Mouse (Mus musculus): ENCODE data around the gene Schip1. TPM values are rescaled to one million over a fixed set of nuclear protein-coding genes. Genes with fewer than 3 reads are reported as not detected.

The Schip1 gene
- polyA plus RNA-seq, 1 experiment from 2014 or later, result 29.7 TPM

DNA sequence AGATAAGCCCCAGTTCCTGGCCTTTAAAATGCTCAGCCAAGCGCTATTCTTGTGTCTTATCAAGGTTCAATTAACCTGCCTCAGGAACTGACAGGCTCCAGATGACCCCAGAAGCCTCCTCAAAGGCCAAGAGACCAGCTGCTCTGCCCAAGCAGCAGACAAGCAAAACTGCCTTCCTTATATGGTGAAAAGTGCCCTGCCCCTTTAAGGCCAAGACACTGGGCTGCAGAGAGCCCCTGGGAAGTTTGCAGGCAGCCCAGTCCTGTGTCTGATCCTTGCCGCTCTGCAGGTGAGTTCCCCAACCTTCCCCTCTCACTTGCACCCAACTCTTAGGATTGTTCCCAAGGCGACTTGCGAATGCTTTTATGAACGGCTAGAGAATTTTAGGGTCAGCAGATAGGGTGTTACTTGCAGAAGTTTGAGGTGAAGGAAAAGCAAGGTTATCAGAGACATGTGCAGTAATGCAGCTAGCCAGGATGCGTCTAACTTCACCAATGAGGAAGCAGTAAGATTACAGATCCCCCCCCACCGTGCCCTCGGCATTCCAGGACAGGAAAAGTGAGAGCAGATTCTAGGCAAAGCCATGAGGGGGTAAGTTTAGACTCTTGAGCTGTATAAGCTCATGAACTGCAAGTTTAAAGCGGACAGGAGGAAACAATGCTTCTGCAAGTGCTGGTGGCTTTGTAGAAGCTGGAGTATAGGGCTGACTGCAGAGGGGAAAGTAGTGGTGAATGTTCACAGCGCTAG lies 403.5 kb downstream of the Schip1 start:
- H3K27ac ChIP-seq (ENCODE audit: low read length), result peak overlapping the region; percentile 72
- H3K9ac ChIP-seq (ENCODE audit: low read depth, low read length), result peak overlapping the region; percentile 50
- peaks cover 8% of the 10 kb centered on the region; the same call in 1 of the 2 replicates for H3K4me1 ChIP-seq (ENCODE audit: control insufficient read depth, insufficient read depth, low read length)
- peak overlapping the region; percentile 50 for H3K4me2 ChIP-seq (ENCODE audit: low read depth, low read length)
- 5% methylated on average over 10 of the region's 10 CpGs for WGBS
- no peaks in the 10 kb centered on the region for H3K36me3 ChIP-seq (ENCODE audit: control insufficient read depth, insufficient read depth, low read length)
- no peaks in the 10 kb centered on the region for H3K9me3 ChIP-seq (ENCODE audit: control insufficient read depth, low read length)
- H3K4me3 ChIP-seq (ENCODE audit: low read length), result peak overlapping the region; percentile 44
- peak; percentile 89 for ATAC-seq
- H3K27me3 ChIP-seq (replicated peaks; ENCODE audit: control insufficient read depth, insufficient read depth, low read length), result no peaks in the 10 kb centered on the region

DNA sequence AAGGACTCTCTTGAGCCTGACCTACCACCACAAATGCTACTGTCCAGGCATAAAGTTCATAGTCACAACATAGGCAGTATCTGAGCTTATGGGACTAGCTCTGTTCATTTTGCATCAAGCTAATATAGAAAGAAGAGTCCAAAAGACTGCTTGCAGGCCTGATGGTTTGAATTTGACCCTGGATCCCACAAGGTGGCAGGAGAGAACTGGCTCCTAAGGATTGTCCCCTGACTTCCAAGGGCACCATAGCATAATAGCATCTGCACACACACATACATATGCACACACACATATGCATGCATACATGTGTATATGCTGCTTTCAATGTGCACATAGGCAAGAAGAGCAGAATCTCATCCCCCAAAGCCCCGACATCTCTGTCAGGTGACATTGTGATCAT lies 405.0 kb downstream of the Schip1 start:
- Histone ChIP-seq H3K4me3 (ENCODE audit: low read length) (no peak overlapping the region), H3K4me1 (ENCODE audit: control insufficient read depth, insufficient read depth, low read length) (peaks cover 8% of the 10 kb centered on the region; the same call in 1 of the 2 replicates), H3K9me3 (ENCODE audit: control insufficient read depth, low read length) (no peaks in the 10 kb centered on the region), H3K36me3 (ENCODE audit: control insufficient read depth, insufficient read depth, low read length) (no peaks in the 10 kb centered on the region), H3K27me3 (replicated peaks; ENCODE audit: control insufficient read depth, insufficient read depth, low read length) (no peaks in the 10 kb centered on the region), H3K9ac (ENCODE audit: low read depth, low read length) (no peak overlapping the region), H3K27ac (ENCODE audit: low read length) (no peak overlapping the region), H3K4me2 (ENCODE audit: low read depth, low read length) (no peak overlapping the region)
- WGBS, result 72% methylated on average over 1 of the region's 1 CpGs
- no peak for ATAC-seq

DNA sequence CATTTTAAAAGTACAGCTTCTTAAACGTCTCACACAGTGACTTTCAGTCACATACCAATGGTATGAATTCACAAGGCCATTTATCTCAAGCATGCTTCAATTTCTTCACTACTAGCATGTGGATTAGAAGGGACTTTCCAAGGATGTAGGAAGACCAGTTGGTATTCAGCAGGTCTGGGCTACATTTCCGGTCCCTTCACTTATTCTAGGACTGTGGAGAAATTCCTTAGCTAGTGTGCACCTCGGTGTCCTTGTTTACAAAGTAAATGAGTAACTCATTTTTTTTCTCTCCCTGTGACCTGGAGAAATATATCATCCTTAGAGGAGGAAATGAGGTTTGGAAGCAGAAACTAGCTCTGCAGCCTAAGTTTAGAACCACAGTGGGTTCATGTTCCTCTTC lies 405.5 kb downstream of the Schip1 start:
- Histone ChIP-seq H3K9me3 (ENCODE audit: control insufficient read depth, low read length) (no peaks in the 10 kb centered on the region), H3K36me3 (ENCODE audit: control insufficient read depth, insufficient read depth, low read length) (no peaks in the 10 kb centered on the region), H3K9ac (ENCODE audit: low read depth, low read length) (no peak overlapping the region), H3K4me2 (ENCODE audit: low read depth, low read length) (no peak overlapping the region), H3K4me3 (ENCODE audit: low read length) (no peak overlapping the region), H3K27ac (ENCODE audit: low read length) (peak overlapping the region; percentile 20; the same call in 1 of the 2 replicates), H3K27me3 (replicated peaks; ENCODE audit: control insufficient read depth, insufficient read depth, low read length) (no peaks in the 10 kb centered on the region), H3K4me1 (ENCODE audit: control insufficient read depth, insufficient read depth, low read length) (peaks cover 8% of the 10 kb centered on the region; the same call in 1 of the 2 replicates)
- WGBS, result 29% methylated on average over 3 of the region's 3 CpGs
- no peak for ATAC-seq

DNA sequence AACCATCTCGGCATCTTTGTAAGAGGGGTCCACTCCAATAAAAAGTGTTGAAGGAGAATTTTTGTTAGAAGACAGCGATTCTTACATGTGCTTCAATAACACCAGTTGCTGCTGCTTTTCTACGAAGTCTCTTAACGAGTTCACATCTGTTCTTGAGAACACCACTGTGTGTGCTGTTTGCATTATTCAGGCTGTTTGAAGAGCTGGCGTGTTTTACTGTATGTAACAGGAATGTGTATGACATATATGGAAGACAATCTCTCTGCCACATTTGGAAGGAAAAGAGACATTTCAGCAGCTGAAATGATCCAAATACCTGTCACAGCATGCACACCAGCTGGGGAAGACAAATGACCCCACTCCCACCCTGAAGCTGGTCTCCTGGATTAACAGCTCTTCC lies 406.0 kb downstream of the Schip1 start:
- ATAC-seq, result no peak
- Histone ChIP-seq H3K4me2 (ENCODE audit: low read depth, low read length) (no peak overlapping the region), H3K9ac (ENCODE audit: low read depth, low read length) (no peak overlapping the region), H3K4me1 (ENCODE audit: control insufficient read depth, insufficient read depth, low read length) (peaks cover 8% of the 10 kb centered on the region; the same call in 1 of the 2 replicates), H3K36me3 (ENCODE audit: control insufficient read depth, insufficient read depth, low read length) (no peaks in the 10 kb centered on the region), H3K27ac (ENCODE audit: low read length) (peak overlapping the region; percentile 20; the same call in 1 of the 2 replicates), H3K4me3 (ENCODE audit: low read length) (no peak overlapping the region), H3K9me3 (ENCODE audit: control insufficient read depth, low read length) (no peaks in the 10 kb centered on the region), H3K27me3 (replicated peaks; ENCODE audit: control insufficient read depth, insufficient read depth, low read length) (no peaks in the 10 kb centered on the region)
- 46% methylated on average over 5 of the region's 5 CpGs for WGBS

DNA sequence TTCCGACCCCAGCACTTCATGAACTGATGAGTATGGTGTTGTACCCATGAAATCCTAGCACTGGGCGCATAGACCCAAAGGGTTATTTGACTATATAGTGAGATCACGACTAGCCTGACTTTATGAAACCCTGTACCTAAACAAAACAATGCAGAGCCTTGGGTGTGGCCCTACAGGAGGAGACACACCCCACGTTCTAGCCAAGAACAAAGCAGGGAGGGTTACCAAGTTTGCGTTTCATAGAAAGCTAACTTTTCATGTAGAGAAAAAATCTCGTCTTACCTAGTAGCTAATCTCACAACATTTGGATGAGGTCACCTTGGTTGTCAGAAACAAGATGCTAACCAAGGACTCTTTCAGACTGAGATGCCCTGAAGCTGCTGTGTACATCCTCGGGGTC lies 411.7 kb downstream of the Schip1 start:
- H3K4me1 ChIP-seq (ENCODE audit: control insufficient read depth, insufficient read depth, low read length), result no peaks in the 10 kb centered on the region
- H3K4me3 ChIP-seq (ENCODE audit: low read length), result no peak overlapping the region
- WGBS, result 89% methylated on average over 7 of the region's 7 CpGs
- H3K27me3 ChIP-seq (replicated peaks; ENCODE audit: control insufficient read depth, insufficient read depth, low read length), result no peaks in the 10 kb centered on the region
- ATAC-seq, result no peak
- H3K36me3 ChIP-seq (ENCODE audit: control insufficient read depth, insufficient read depth, low read length), result no peaks in the 10 kb centered on the region
- no peak overlapping the region for H3K27ac ChIP-seq (ENCODE audit: low read length)
- no peaks in the 10 kb centered on the region for H3K9me3 ChIP-seq (ENCODE audit: control insufficient read depth, low read length)
- no peak overlapping the region for H3K4me2 ChIP-seq (ENCODE audit: low read depth, low read length)
- no peak overlapping the region for H3K9ac ChIP-seq (ENCODE audit: low read depth, low read length)

DNA sequence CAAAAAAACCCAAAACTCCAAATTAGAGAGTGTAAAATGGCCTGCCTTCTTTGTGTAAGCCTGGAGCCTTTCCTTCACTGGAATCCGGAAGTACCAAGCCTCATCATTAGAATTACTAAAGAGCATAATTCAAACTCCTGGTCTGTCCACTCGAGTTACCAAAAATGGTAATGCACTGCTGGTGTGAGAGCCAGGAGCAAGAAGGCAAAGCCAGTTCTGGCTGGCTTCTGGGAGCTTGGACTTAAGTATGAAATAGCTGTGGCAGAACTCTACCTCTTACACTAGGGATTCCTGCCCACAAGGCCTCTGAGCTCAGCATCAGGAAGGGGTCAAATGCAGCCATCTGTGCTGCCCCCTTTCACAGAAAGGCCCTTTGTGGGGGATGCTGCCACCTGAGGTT lies 412.9 kb downstream of the Schip1 start:
- Histone ChIP-seq H3K27ac (ENCODE audit: low read length) (no peak overlapping the region), H3K9me3 (ENCODE audit: control insufficient read depth, low read length) (no peaks in the 10 kb centered on the region), H3K27me3 (replicated peaks; ENCODE audit: control insufficient read depth, insufficient read depth, low read length) (no peaks in the 10 kb centered on the region), H3K9ac (ENCODE audit: low read depth, low read length) (no peak overlapping the region), H3K4me3 (ENCODE audit: low read length) (no peak overlapping the region), H3K36me3 (ENCODE audit: control insufficient read depth, insufficient read depth, low read length) (no peaks in the 10 kb centered on the region), H3K4me2 (ENCODE audit: low read depth, low read length) (no peak overlapping the region), H3K4me1 (ENCODE audit: control insufficient read depth, insufficient read depth, low read length) (no peaks in the 10 kb centered on the region)
- 46% methylated on average over 2 of the region's 2 CpGs for WGBS
- ATAC-seq, result no peak

DNA sequence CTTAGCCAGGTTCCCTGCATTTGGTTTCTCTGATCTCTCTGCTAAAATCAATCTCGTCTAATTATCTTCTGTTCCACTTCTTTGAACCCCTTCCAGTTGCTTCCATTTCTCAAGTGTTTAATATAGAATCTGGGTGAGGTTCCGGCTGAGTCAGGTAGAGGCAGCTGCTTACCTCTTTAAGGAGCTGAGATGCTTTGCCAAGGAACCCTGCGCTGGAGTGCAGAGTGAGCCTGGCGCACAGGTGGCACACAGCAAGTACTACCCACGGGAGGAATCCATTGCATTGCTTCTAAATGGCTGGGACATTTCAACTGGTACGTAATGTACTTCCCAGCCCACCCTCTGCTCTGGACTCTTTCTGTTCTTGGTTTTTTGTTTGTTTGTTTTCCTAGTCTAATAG lies 414.7 kb downstream of the Schip1 start:
- Histone ChIP-seq H3K4me2 (ENCODE audit: low read depth, low read length) (no peak overlapping the region), H3K27ac (ENCODE audit: low read length) (no peak overlapping the region), H3K9me3 (ENCODE audit: control insufficient read depth, low read length) (no peaks in the 10 kb centered on the region), H3K36me3 (ENCODE audit: control insufficient read depth, insufficient read depth, low read length) (no peaks in the 10 kb centered on the region), H3K9ac (ENCODE audit: low read depth, low read length) (no peak overlapping the region), H3K27me3 (replicated peaks; ENCODE audit: control insufficient read depth, insufficient read depth, low read length) (no peaks in the 10 kb centered on the region), H3K4me3 (ENCODE audit: low read length) (no peak overlapping the region), H3K4me1 (ENCODE audit: control insufficient read depth, insufficient read depth, low read length) (no peaks in the 10 kb centered on the region)
- no peak for ATAC-seq
- WGBS, result 83% methylated on average over 6 of the region's 6 CpGs

DNA sequence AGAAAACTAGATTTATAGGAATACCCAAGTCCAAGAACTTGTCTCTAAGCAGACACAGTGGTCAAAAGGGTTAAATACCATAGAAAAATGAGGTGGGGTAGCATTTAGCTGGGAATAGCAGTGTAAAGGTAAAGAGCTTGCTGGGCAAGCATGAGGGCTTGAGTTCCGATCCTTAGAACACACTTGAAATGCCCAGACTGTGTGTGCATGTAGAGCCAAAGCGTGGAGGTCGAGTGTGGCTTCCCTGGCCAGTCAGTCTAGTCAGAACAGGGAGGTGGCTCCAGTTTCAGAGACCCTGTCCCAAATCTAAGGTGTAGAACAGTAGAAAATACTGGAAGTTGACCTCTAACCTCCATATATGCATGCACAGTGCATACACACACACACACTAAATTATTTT lies 418.9 kb downstream of the Schip1 start:
- Histone ChIP-seq H3K4me3 (ENCODE audit: low read length) (no peak overlapping the region), H3K27me3 (replicated peaks; ENCODE audit: control insufficient read depth, insufficient read depth, low read length) (no peaks in the 10 kb centered on the region), H3K9me3 (ENCODE audit: control insufficient read depth, low read length) (no peaks in the 10 kb centered on the region), H3K4me2 (ENCODE audit: low read depth, low read length) (no peak overlapping the region), H3K9ac (ENCODE audit: low read depth, low read length) (no peak overlapping the region), H3K36me3 (ENCODE audit: control insufficient read depth, insufficient read depth, low read length) (no peaks in the 10 kb centered on the region), H3K27ac (ENCODE audit: low read length) (no peak overlapping the region), H3K4me1 (ENCODE audit: control insufficient read depth, insufficient read depth, low read length) (peaks cover 4% of the 10 kb centered on the region; the same call in 1 of the 2 replicates)
- ATAC-seq, result no peak
- WGBS, result 96% methylated on average over 3 of the region's 3 CpGs

DNA sequence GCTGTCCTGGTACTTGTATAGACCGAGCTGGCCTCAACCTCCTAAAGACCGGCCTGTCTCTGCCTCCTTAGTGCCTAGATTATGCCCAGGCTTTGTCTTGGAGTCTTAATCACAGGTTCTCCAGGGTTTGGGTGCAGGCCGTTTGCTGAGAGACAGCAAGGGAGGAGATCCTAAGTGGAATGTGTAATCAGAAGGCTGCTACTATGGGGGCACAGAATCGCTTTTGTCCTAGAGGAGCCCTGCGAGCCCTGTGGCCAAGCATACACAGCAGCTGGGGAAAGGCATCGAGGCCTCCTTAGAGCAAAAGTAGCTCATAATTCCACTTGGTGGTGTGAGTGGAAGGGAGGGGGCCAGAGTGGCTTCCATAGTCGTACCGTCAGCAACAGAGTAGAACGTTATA lies 419.4 kb downstream of the Schip1 start:
- H3K9me3 ChIP-seq (ENCODE audit: control insufficient read depth, low read length), result no peaks in the 10 kb centered on the region
- no peak overlapping the region for H3K27ac ChIP-seq (ENCODE audit: low read length)
- no peak overlapping the region for H3K9ac ChIP-seq (ENCODE audit: low read depth, low read length)
- no peaks in the 10 kb centered on the region for H3K36me3 ChIP-seq (ENCODE audit: control insufficient read depth, insufficient read depth, low read length)
- WGBS, result 91% methylated on average over 9 of the region's 9 CpGs
- H3K4me1 ChIP-seq (ENCODE audit: control insufficient read depth, insufficient read depth, low read length), result peaks cover 4% of the 10 kb centered on the region; the same call in 1 of the 2 replicates
- no peaks in the 10 kb centered on the region for H3K27me3 ChIP-seq (replicated peaks; ENCODE audit: control insufficient read depth, insufficient read depth, low read length)
- ATAC-seq, result no peak
- no peak overlapping the region for H3K4me3 ChIP-seq (ENCODE audit: low read length)
- H3K4me2 ChIP-seq (ENCODE audit: low read depth, low read length), result no peak overlapping the region

DNA sequence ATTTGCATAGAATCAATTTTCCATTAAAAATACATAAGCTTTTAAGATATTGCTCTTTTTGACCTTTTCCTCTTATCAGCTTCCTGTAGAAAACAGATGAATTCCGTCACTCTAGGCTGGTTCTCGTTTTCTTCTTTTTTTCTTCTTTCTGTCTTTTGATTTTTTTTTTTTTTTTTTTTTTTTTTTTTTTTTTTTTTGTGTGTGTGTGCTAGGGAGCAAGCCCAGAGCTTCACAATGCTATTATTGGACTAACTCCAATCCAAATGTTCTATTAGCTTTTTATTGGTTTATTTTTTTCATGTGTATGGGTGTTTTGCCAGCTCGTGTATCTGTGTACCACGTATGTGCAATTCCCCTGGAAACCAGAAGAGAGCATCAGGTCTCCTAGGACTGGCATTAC lies 420.0 kb downstream of the Schip1 start:
- H3K36me3 ChIP-seq (ENCODE audit: control insufficient read depth, insufficient read depth, low read length), result no peaks in the 10 kb centered on the region
- no peak for ATAC-seq
- WGBS, result 88% methylated on average over 4 of the region's 4 CpGs
- H3K4me2 ChIP-seq (ENCODE audit: low read depth, low read length), result no peak overlapping the region
- no peak overlapping the region for H3K9ac ChIP-seq (ENCODE audit: low read depth, low read length)
- no peaks in the 10 kb centered on the region for H3K9me3 ChIP-seq (ENCODE audit: control insufficient read depth, low read length)
- H3K27me3 ChIP-seq (replicated peaks; ENCODE audit: control insufficient read depth, insufficient read depth, low read length), result no peaks in the 10 kb centered on the region
- no peak overlapping the region for H3K4me3 ChIP-seq (ENCODE audit: low read length)
- H3K27ac ChIP-seq (ENCODE audit: low read length), result no peak overlapping the region
- peaks cover 4% of the 10 kb centered on the region; the same call in 1 of the 2 replicates for H3K4me1 ChIP-seq (ENCODE audit: control insufficient read depth, insufficient read depth, low read length)

All from intestine, embryonic 16.5 days (tissue).